Mouse (Mus musculus) adrenal gland (tissue): ENCODE measurements around the gene Tmem39a.

Experiments
- intact Hi-C: fragments of 180-260 bp; cut with DNase I; formaldehyde crosslinking; loops from one replicate; pipeline ENCODE4 v1.15.1; 2025

The Tmem39a gene

GRCm38 (mm10) chr16:38587163-38587562, 28.7 kb downstream of the Tmem39a start:
- intact Hi-C loops = no loop called here

DNA sequence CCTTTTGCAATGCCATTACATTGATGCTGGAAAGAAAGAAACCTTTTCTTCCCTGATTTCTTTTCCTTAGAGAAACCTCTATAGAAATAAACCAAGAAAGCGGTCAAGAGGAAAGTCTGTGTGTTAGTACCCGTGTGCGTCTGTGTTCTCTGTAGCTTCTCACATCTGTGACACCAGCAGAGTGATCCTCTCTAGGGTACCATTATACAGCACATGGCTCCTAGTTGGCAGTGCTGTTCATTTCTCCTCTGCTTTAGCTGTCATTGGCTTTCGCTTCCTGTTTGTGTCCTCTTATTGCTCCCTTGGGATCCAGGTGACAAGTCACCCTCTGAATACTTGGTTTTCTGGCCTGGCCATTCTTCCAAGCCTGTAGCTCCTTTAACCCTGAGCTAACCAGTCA, 29.1 kb downstream of the Tmem39a start:
- intact Hi-C loops = no loop called here

GRCm38 (mm10) chr16:38591506-38591905, 33.0 kb downstream of the Tmem39a start:
- intact Hi-C loops = no loop called here

DNA sequence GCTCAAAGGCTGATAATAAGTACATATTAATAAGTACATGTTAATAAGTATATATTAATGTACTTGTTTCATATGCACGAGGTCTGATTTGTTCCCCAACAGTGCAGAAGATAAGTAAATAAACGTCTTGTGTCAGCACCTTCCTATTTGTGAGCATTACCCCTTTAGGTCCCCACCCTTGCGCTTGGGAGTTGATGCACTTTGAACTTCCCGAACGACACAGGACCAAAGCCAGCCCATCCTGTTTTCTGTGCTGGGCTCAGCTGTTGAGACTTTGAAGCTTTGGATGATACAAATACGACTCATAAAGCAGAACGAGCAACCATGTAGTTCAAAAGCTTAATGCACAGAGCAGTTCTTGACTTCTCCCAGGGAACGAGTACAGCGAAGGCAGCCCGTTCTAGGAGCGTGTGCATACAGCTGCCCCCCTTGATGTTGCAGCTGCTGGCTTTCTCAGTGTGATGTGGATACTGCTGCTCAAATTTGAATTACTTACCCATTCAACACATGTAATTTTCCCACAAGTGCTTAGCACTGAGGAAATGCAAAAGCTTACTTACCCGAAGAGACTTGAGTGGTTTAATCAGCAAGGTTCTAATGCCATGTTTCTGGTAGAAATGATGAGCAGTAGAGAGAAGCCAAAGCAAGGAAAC, 33.7 kb downstream of the Tmem39a start:
- intact Hi-C loops = no loop called here

- intact Hi-C loops = no loop called here
Observed at GRCm38 (mm10) chr16:38592946-38593345, 34.4 kb downstream of the Tmem39a start.

- intact Hi-C loops = no loop called here
Observed at GRCm38 (mm10) chr16:38594435-38594834, 35.9 kb downstream of the Tmem39a start.

DNA sequence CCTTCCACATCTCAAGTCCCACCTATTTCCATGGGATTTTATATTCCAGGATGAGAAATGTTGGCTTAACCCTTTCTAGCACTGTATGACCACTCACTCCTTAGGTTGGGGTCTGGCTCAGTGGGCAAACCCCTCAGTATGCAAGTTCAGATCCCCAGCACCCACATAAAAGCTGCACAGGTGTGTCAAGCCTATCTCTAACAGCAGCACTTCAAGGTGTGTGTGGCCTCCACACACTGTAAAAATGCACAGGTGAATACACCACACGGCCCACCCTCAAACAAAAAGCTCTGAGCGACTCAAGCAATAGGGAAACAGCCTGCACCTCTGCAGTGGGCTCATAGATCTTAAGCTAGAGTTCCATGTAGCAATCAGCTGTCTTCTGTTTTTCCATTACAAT, 37.6 kb downstream of the Tmem39a start:
- intact Hi-C loops = no loop called here

DNA sequence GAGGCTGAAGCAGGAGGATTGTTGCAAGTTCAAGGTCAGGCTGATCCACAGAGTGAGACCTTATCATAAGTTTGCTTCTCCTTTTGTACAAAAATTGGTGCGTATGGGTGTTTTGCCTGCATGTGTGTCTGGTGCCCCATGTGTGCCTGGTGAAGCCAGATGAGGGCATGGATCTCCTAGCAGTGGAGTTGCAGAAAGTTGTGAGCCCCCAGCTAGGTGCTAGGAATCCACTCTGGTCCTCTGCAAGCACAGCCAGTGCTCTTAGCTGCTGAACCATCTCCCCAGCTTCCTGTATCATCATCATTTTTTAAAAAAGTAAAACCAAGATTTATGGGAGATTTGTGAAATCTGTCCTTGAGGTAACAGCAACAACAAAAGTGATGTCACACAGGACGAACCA, 38.2 kb downstream of the Tmem39a start:
- intact Hi-C loops = no loop called here

GRCm38 (mm10) chr16:38598986-38599680, 40.6 kb downstream of the Tmem39a start:
- intact Hi-C loops = no loop called here

DNA sequence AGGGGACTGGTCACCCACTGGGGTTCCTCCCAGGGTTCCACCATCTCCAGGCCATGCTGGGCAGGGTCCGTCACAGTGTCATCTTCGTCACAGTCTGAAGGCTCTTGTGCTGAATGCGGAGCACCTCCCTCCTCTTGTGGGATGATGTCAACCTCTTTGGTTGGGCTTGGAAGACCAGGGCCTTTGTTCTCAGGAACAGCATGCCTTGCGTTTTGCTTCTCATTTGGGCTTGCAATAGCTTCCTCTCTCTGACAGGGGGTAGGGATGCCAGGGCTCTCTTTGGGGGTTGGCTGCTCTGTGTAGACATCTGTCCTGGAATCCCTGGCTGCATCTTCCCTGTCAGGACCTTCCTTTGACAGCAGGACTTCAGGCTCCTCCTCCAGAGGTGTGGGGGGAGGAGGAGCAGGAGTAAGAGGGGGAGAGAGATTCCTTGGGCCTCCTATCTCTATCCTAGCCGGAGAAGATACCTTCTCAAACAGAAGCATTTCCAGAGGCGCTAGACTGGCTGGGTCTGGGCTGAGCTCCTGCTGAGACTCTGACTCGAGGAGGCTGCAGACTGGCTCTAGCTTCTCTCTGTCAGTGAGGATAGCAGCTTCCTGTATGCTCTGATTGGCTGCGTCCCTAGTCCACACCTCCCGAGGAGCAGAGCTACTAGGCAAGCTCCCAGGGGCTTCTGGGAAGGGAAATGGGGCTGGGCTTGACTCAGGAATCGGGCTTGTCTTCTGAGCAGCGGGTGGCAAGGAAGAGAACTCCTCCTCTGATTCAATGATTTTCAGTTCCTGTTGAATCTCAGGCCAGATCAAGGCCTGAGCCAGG, 44.7 kb downstream of the Tmem39a start:
- intact Hi-C loops = no loop called here

- intact Hi-C loops = no loop called here
Observed at GRCm38 (mm10) chr16:38606509-38606908, 48.0 kb downstream of the Tmem39a start.

GRCm38 (mm10) chr16:38608687-38609086, 50.2 kb downstream of the Tmem39a start:
- intact Hi-C loops = no loop called here

GRCm38 (mm10) chr16:38609092-38609491, 50.6 kb downstream of the Tmem39a start:
- intact Hi-C loops = no loop called here

DNA sequence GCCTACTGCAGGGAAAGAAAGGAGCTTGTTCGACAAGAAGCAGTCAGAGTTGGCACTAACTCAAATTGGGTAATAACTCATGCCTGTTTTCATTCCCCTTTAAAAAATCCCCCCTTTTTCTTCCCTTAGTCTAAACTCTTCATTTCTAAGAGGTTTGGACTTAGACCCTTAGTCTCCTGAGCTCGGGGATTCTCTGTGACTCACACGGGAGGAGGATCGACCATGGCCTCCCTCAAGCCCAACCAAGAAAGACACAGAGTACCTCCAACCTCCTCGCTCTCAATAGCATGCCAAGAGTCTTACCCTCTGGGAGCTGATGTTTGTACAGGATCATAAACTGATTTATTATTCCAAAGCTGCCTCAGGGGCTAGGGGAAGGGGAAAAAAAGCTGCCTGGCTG, 54.1 kb downstream of the Tmem39a start:
- intact Hi-C loops = no loop called here

DNA sequence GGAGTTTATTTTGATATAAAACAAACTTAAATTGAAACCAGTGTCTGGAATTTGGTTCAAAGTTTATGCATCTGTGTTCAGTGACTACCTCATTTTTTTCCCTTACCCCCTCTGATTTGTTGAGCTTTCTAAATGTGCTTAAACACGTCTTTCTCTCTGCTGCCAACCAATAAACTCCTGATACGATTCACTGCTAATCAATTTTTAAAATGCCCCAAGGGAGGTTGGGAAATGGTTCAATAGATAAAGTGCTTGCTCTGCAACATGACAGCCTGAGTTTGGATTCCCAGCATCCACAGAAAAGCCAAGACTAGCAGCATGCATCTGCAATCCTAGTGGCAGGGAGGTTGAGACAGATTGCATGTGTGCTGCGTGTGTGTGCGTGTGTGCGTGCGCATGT, 55.1 kb downstream of the Tmem39a start:
- intact Hi-C loops = no loop called here

DNA sequence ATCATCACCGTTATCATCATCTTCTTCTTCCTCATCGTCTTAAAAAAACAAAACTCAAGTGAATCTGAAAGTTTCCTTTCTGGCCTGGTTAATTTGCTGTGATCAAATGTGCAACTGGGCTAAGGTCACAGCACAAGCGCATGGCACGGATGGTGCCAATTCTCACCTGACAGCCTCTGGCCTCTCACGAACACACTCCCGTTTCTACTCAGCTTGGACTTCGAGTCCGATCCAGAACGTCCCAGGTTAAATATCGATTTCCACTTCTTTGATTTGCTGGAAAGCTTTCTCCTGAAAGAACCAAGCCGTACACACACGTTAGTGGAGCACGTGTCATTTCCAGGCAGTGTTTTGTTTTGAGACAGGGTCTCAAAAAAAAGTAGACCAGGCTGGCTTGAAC, 59.5 kb downstream of the Tmem39a start:
- intact Hi-C loops = no loop called here

- intact Hi-C loops = no loop called here
Observed at GRCm38 (mm10) chr16:38619054-38619453, 60.6 kb downstream of the Tmem39a start.

DNA sequence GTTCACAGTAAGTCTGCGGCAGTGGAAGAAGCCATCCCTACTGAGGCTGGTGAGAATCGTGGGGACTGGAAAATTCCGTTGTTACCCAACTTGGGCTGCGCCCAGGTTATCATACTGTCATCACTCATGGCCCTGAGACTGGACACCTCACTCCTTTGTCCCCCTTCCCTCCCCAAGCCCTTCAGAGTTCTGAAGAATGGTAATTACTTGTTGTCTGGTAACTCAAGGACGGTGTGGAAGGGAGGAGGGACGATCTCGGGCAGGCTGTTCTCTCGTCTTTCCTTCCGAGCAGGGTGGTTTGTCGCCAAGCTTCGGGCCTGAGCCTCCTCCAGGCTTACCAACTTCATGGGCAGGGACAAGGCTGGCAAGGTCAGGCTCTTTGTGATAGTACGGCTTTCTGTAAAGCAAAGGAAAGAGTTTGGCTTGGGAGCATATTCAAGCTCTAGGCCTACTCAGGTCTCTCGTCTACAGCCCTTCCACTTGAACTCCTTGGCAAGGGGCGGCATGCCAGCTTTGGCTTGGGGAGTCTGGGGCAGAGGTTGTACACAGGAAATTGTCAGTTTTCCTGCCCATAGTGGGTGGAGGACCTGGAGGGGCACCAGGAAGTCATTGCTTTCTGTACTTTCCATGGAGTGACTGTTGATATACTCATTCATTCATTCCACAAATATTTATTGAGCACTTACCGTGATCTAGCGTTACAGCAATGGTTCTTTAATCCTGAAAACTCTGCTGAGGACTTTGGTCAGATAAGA, 62.4 kb downstream of the Tmem39a start:
- intact Hi-C loops = loop anchor here (10.0 kb wide), 1 partner anchor 104 kb away; no protein-coding TSS in a partner anchor

DNA sequence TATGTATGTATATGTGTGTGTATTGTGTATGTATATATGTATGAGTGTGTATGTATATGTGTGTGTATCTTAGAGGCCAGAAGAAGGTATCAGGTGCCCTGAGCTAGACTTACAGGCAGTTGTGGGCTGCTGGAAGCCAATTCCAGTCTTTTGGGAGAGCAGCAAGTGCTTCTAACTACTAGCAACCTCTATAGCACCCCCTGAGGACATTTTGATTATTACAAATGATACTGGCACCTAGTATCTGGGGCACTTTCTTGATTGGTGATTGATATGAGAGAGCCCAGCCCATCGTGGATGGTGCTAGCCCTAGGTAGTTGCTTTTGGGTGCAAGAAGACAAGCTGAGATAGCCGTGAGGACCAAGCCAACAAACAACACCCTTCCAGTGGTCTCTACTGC, 63.8 kb downstream of the Tmem39a start:
- intact Hi-C loops = loop anchor here (10.0 kb wide), 1 partner anchor 103 kb away; no protein-coding TSS in a partner anchor

DNA sequence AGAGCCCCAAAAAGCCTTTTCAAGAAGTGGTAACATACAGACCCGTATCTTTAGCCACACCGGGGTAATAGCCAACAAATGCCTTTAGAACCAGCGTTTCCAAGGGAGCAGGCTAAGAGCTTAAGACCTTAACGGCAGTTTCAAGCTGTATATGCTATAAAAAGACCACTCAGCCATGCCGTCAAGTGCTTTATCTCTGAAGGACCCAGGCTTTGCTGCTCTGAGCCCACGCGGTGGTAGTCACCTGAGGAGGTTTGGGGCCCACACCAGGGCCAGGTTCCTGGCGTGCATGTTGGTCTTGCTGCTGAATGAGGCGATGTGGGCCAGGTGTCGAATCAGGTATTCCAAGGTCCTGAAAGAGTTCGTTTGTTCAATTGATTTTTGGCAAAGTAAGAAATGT, 65.8 kb downstream of the Tmem39a start:
- intact Hi-C loops = loop anchor here (10.0 kb wide), 1 partner anchor 100 kb away; no protein-coding TSS in a partner anchor

DNA sequence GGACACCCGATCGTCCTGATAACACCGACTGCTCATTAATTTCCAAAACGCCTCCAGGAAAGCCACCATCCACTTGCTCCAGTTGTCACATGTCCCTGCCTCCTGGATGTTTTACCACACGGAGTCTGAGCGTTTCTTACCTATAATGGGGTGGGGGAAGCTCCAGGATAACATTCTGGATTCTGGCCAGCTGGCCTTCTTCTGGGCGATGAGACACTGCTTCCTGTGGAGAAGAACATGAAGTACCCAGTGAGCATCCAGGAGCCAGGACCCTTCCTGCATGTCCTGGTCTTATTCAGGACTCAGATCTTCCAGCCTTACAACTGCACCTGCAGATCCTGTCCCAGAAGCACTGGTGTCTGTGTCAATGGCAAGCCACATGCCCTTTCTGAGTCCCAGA, 66.9 kb downstream of the Tmem39a start:
- intact Hi-C loops = loop anchor here (10.0 kb wide), 1 partner anchor 99 kb away; no protein-coding TSS in a partner anchor
